In genomic region chr15:84682821-84683220, GRCm38 (mm10) we compare ENCODE assay signal across 14 mouse cellular contexts. TPM values are rescaled to one million over a fixed set of nuclear protein-coding genes. Genes with fewer than 3 reads are reported as not detected.
DNase-seq lines count a peak whose midpoint lies in the region; ATAC-seq and TF ChIP-seq lines count a peak whose summit lies in the region.
"Had no signal": no experiment of that assay in that cellular context is flagged by ENCODE, and none has a peak within 500 bp of the region (broad histone marks: within the 10 kb centered on the region; RNA-seq: fewer than 3 reads in every experiment).

No protein-coding gene starts in this region.

- H3K4me2 ChIP-seq in heart, embryonic 15.5 days, result peak overlapping the region; percentile 94
- H3K4me2 ChIP-seq in limb, embryonic 13.5 days (replicated peaks), result peak overlapping the region; percentile 90

- H3K27me3 ChIP-seq in heart, embryonic 15.5 days, result no peaks in the 10 kb centered on the region
- H3K27me3 ChIP-seq in spleen, adult 2 months (ENCODE audit: control insufficient read depth, insufficient read depth, low read length), result no peaks in the 10 kb centered on the region
- H3K27me3 ChIP-seq in limb, embryonic 13.5 days, result no peaks in the 10 kb centered on the region

- no peak for DNase-seq in heart, postnatal 4 days
- no peak for DNase-seq in spleen, adult 2 months (ENCODE audit: low read depth in 1 of 2, low spot score in 2 of 2)
- no peak for DNase-seq in spleen, postnatal 14 days (ENCODE audit: low spot score in 2 of 2)
- DNase-seq in right cerebral cortex, adult 2 months (ENCODE audit: low spot score in 2 of 2), result no peak
- DNase-seq in frontal cortex, postnatal 36 days (ENCODE audit: low spot score in 2 of 2), result no peak
- DNase-seq: cerebellum, adult 11 months; gastrocnemius, postnatal 14 days; midbrain, embryonic 14.5 days had no signal

- TF ChIP-seq CTCF in spleen, adult 2 months (IDR thresholded peaks at IDR 0.05; ENCODE audit: extremely low read depth, insufficient read depth, insufficient read length, insufficient replicate concordance), result no peak

- no peak for TF ChIP-seq POLR2A in spleen, adult 2 months (IDR thresholded peaks at IDR 0.05; ENCODE audit: low read depth, low read length)

- ATAC-seq in heart, embryonic 15.5 days (replicated peaks; ENCODE audit: insufficient number of reproducible peaks, insufficient read depth, low FRiP score, low read depth), result no peak
- ATAC-seq in limb, embryonic 13.5 days (ENCODE audit: low FRiP score, low read depth), result no peak
- ATAC-seq: CD4-positive, CD25-positive, alpha-beta regulatory T cell, adult 4 months; forebrain, embryonic 14.5 days had no signal

- H3K27ac ChIP-seq in heart, embryonic 15.5 days, result no peak overlapping the region
- H3K27ac ChIP-seq in spleen, adult 2 months (ENCODE audit: insufficient read depth, low read length), result peak overlapping the region; percentile 39
- H3K27ac ChIP-seq in limb, embryonic 13.5 days, result 0 out of 2 replicates have a peak overlapping the region, but pooled peaks have one; percentile 63
- H3K27ac ChIP-seq: macrophage had no signal

- no peaks in the 10 kb centered on the region for H3K9me3 ChIP-seq in heart, embryonic 15.5 days (replicated peaks)
- H3K9me3 ChIP-seq in limb, embryonic 13.5 days, result no peaks in the 10 kb centered on the region
- H3K9me3 ChIP-seq: embryonic facial prominence, embryonic 13.5 days had no signal

- no peaks in the 10 kb centered on the region for H3K36me3 ChIP-seq in heart, embryonic 15.5 days
- no peaks in the 10 kb centered on the region; the same call in 1 of the 2 replicates for H3K36me3 ChIP-seq in spleen, adult 2 months (ENCODE audit: control insufficient read depth, insufficient read depth, low read length)
- H3K36me3 ChIP-seq in limb, embryonic 13.5 days, result peaks cover 2% of the 10 kb centered on the region; the same call in 1 of the 2 replicates

- H3K4me1 ChIP-seq in heart, embryonic 15.5 days (replicated peaks), result peaks cover 46% of the 10 kb centered on the region
- H3K4me1 ChIP-seq in spleen, adult 2 months (ENCODE audit: control insufficient read depth, insufficient read depth, insufficient read length), result peaks cover 39% of the 10 kb centered on the region
- peaks cover 47% of the 10 kb centered on the region for H3K4me1 ChIP-seq in limb, embryonic 13.5 days

- no peak overlapping the region for H3K4me3 ChIP-seq in heart, embryonic 15.5 days
- H3K4me3 ChIP-seq in spleen, adult 2 months (ENCODE audit: extremely low read depth, insufficient read depth, insufficient read length), result no peak overlapping the region
- H3K4me3 ChIP-seq in limb, embryonic 13.5 days, result peak overlapping the region; percentile 70

- WGBS in heart, embryonic 15.5 days, result 83% methylated on average over 5 of the region's 5 CpGs
- 86% methylated on average over 5 of the region's 5 CpGs for WGBS in spleen, adult 2 months
- 66% methylated on average over 5 of the region's 5 CpGs for WGBS in limb, embryonic 13.5 days

- no peak overlapping the region for H3K9ac ChIP-seq in heart, embryonic 15.5 days
- peak overlapping the region; percentile 35; the same call in 1 of the 2 replicates for H3K9ac ChIP-seq in limb, embryonic 13.5 days
- H3K9ac ChIP-seq: embryonic facial prominence, embryonic 13.5 days had no signal

RNA-seq across cellular contexts. Expression of gene Prr5, which starts 13.4 kb away (rescaled TPM):
- polyA plus RNA-seq in heart, embryonic 15.5 days (2015; fragmentation: Nextera tagmentation; extraction: Ambion mirVana), result 11.8 and 18.0 TPM in 2 replicates
- 10 to 100 TPM; 11.6 to 12.3 TPM for total RNA-seq in heart, postnatal 4 days (2021)
- 54.6 and 77.8 TPM in 2 replicates for polyA plus RNA-seq in spleen, adult 2 months (2012; rRNA removed)
- 31.1 and 31.8 TPM in 2 replicates for polyA plus RNA-seq in limb, embryonic 13.5 days (2015; fragmentation: Nextera tagmentation; extraction: Ambion mirVana)

RNA-seq across cellular contexts. Expression of gene Arhgap8, which starts 37.0 kb away (rescaled TPM):
- polyA plus RNA-seq in heart, embryonic 15.5 days (2015; fragmentation: Nextera tagmentation; extraction: Ambion mirVana), result 3.5 and 8.6 TPM in 2 replicates
- 1 to 10 TPM; 3.8 to 4.0 TPM for total RNA-seq in heart, postnatal 4 days (2021)
- 0.72 and 1.00 TPM in 2 replicates for polyA plus RNA-seq in spleen, adult 2 months (2012; rRNA removed)
- polyA plus RNA-seq in limb, embryonic 13.5 days (2015; fragmentation: Nextera tagmentation; extraction: Ambion mirVana), result 6.7 and 7.5 TPM in 2 replicates
- polyA plus RNA-seq: CD4-positive, CD25-positive, alpha-beta regulatory T cell, adult 4 months; macrophage had no signal
